Mouse (Mus musculus): ENCODE measurements around the gene Tmem126b.

GRCm38 (mm10) chr7:90443101-90444091, 32.4 kb downstream of the Tmem126b start:
- peak; percentile 34; the same call in 1 of the 2 replicates for TF ChIP-seq POLR2A (IDR thresholded peaks at IDR 0.05; ENCODE audit: borderline replicate concordance, control insufficient read depth, low read depth, low read length)
- TF ChIP-seq CTCF (IDR thresholded peaks at IDR 0.05; ENCODE audit: control insufficient read depth, insufficient read depth, low read length) = peak; percentile 15; the same call in 1 of the 2 replicates
